Mouse (Mus musculus) thymus, adult 2 months (tissue): Measurements from ENCODE around the gene Akr1a1.

Experiments used
- CTCF ChIP-seq: fragments of 200-500 bp; IDR thresholded peaks from 2 replicates; pipeline ENCODE4 v1.5.1; 2012; ENCODE audit warnings: mild to moderate bottlenecking, control low read depth, low read length, moderate library complexity, borderline replicate concordance; ENCODE audit not compliant: control insufficient read depth, poor library complexity, insufficient read depth; ENCODE audit errors: extremely low read depth
- POLR2A ChIP-seq: fragments of 200-500 bp; IDR thresholded peaks from 2 replicates; pipeline ENCODE4 v1.6.1; 2012; ENCODE audit warnings: mild to moderate bottlenecking, low read length, control low read depth, moderate library complexity; ENCODE audit not compliant: control insufficient read depth, poor library complexity, insufficient read depth; ENCODE audit errors: extremely low read depth

GRCm38 (mm10) chr4:116644326-116644725, 7.2 kb downstream of the Akr1a1 start:
- TF ChIP-seq CTCF, result no peak
- no peak for TF ChIP-seq POLR2A
